Mouse (Mus musculus): ENCODE results near the gene Zfp51. TPM values are rescaled to one million over a fixed set of nuclear protein-coding genes. Genes with fewer than 3 reads are reported as not detected.
"Not testable (repeated sequence)": the region's sequence is repeated elsewhere in the genome, so short reads cannot be mapped to it uniquely, and the experiment has no call there.

Gene Zfp51
- polyA plus RNA-seq, 1 experiment from 2014 or later, result 14.4 TPM

DNA sequence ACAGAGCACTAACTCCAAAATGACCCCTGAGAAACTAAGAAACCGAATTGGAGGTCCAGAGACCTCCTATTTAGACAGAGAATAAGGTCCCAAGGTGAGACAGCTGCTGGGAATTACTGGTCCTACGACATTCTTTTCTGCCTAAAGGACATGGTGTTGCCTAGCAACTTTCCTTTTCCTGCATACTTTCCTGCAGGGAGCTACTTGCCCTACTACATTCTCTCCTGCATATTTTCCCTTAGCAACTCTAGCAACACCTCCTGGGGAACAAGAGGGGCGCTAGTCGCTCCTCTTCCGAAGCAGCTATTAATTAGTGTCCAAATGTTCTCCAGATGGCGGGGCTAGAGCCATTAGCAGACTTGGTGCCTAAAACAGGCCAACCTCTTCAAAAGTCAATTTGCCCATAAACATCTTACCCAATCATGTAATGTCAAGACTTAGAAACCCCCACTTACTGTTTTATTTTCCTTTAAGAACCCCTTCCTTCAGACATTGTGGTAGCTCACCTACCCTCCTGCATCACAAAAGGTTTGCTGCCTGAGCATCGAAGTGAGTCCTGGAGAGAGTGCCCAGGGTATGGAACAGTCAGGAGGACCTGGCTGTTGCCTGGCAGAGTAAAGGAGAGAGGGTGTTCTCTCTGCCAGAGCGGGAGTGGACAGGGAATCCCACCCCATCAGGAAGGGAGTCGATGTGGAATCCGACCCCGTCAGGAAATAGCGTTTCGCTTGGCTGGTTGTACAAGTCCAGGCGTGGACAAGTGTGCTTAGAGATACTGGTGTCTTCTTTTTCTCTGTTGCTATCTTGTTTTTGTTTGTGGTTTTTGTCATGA lies 23.4 kb downstream of the Zfp51 start:
- Histone ChIP-seq H3K9me3 (replicated peaks; ENCODE audit: control insufficient read depth, low read length) (no peaks in the 10 kb centered on the region), H3K9ac (ENCODE audit: low read length) (no peak overlapping the region), H3K36me3 (ENCODE audit: control insufficient read depth, insufficient read depth, low read length) (no peaks in the 10 kb centered on the region), H3K4me1 (ENCODE audit: control insufficient read depth, insufficient read depth, low read length) (no peaks in the 10 kb centered on the region), H3K4me2 (ENCODE audit: low read length) (no peak overlapping the region), H3K27me3 (replicated peaks; ENCODE audit: control insufficient read depth, insufficient read depth, low read length) (no peaks in the 10 kb centered on the region), H3K27ac (ENCODE audit: low read depth, low read length) (no peak overlapping the region), H3K4me3 (ENCODE audit: low read depth, low read length) (no peak overlapping the region)
- ATAC-seq (no peak), DNase-seq (ENCODE audit: low spot score) (peak; percentile 16)
- WGBS, result 43% methylated on average over 14 of the region's 14 CpGs

- not testable (repeated sequence) for H3K4me2 ChIP-seq (ENCODE audit: low read length); H3K9me3 ChIP-seq (replicated peaks; ENCODE audit: control insufficient read depth, low read length); ATAC-seq; H3K9ac ChIP-seq (ENCODE audit: low read length); H3K4me1 ChIP-seq (ENCODE audit: control insufficient read depth, insufficient read depth, low read length); H3K4me3 ChIP-seq (ENCODE audit: low read depth, low read length); H3K36me3 ChIP-seq (ENCODE audit: control insufficient read depth, insufficient read depth, low read length); H3K27ac ChIP-seq (ENCODE audit: low read depth, low read length); DNase-seq (ENCODE audit: low spot score); H3K27me3 ChIP-seq (replicated peaks; ENCODE audit: control insufficient read depth, insufficient read depth, low read length)
- WGBS, result 27% methylated on average over 10 of the region's 10 CpGs
Measured at GRCm38 (mm10) chr17:21474729-21475128, 24.6 kb downstream of the Zfp51 start.

GRCm38 (mm10) chr17:21475290-21475689 lies 25.1 kb downstream of the Zfp51 start:
- DNase-seq (ENCODE audit: low spot score); H3K4me2 ChIP-seq (ENCODE audit: low read length); H3K4me1 ChIP-seq (ENCODE audit: control insufficient read depth, insufficient read depth, low read length); H3K4me3 ChIP-seq (ENCODE audit: low read depth, low read length); H3K27ac ChIP-seq (ENCODE audit: low read depth, low read length); H3K9me3 ChIP-seq (replicated peaks; ENCODE audit: control insufficient read depth, low read length); H3K9ac ChIP-seq (ENCODE audit: low read length); H3K36me3 ChIP-seq (ENCODE audit: control insufficient read depth, insufficient read depth, low read length); H3K27me3 ChIP-seq (replicated peaks; ENCODE audit: control insufficient read depth, insufficient read depth, low read length); ATAC-seq: not testable (repeated sequence)
- WGBS, result 100% methylated on average over 1 of the region's 1 CpGs

DNA sequence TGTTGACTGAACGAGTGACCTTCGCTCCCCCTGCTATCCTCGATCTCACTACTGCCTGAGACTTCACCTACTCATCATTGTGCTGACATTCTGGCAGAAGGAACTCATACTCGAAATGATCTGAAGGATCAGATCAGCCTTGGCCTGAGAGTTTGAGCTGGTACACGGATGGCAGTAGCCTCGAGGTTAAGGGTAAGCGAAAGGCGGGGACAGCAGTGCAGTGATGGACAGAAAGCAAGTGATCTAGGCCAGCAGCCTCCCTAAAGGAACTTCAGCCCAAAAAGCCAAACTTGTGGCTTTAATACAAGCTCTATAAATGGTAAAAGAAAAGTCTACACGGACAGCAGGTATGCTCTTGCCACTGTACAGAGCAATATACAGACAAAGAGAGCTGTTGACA lies 26.2 kb downstream of the Zfp51 start:
- not testable (repeated sequence) for DNase-seq (ENCODE audit: low spot score); H3K4me2 ChIP-seq (ENCODE audit: low read length); H3K9me3 ChIP-seq (replicated peaks; ENCODE audit: control insufficient read depth, low read length); H3K27ac ChIP-seq (ENCODE audit: low read depth, low read length); H3K4me3 ChIP-seq (ENCODE audit: low read depth, low read length); H3K9ac ChIP-seq (ENCODE audit: low read length); H3K27me3 ChIP-seq (replicated peaks; ENCODE audit: control insufficient read depth, insufficient read depth, low read length); ATAC-seq; H3K4me1 ChIP-seq (ENCODE audit: control insufficient read depth, insufficient read depth, low read length); H3K36me3 ChIP-seq (ENCODE audit: control insufficient read depth, insufficient read depth, low read length)
- 91% methylated on average over 4 of the region's 9 CpGs for WGBS

- H3K4me2 ChIP-seq (ENCODE audit: low read length); H3K9ac ChIP-seq (ENCODE audit: low read length); H3K36me3 ChIP-seq (ENCODE audit: control insufficient read depth, insufficient read depth, low read length); H3K9me3 ChIP-seq (replicated peaks; ENCODE audit: control insufficient read depth, low read length); H3K27ac ChIP-seq (ENCODE audit: low read depth, low read length); ATAC-seq; DNase-seq (ENCODE audit: low spot score); H3K4me1 ChIP-seq (ENCODE audit: control insufficient read depth, insufficient read depth, low read length); H3K27me3 ChIP-seq (replicated peaks; ENCODE audit: control insufficient read depth, insufficient read depth, low read length); H3K4me3 ChIP-seq (ENCODE audit: low read depth, low read length): not testable (repeated sequence)
- 92% methylated on average over 8 of the region's 10 CpGs for WGBS
Measured at GRCm38 (mm10) chr17:21478103-21478777, 28.1 kb downstream of the Zfp51 start.

DNA sequence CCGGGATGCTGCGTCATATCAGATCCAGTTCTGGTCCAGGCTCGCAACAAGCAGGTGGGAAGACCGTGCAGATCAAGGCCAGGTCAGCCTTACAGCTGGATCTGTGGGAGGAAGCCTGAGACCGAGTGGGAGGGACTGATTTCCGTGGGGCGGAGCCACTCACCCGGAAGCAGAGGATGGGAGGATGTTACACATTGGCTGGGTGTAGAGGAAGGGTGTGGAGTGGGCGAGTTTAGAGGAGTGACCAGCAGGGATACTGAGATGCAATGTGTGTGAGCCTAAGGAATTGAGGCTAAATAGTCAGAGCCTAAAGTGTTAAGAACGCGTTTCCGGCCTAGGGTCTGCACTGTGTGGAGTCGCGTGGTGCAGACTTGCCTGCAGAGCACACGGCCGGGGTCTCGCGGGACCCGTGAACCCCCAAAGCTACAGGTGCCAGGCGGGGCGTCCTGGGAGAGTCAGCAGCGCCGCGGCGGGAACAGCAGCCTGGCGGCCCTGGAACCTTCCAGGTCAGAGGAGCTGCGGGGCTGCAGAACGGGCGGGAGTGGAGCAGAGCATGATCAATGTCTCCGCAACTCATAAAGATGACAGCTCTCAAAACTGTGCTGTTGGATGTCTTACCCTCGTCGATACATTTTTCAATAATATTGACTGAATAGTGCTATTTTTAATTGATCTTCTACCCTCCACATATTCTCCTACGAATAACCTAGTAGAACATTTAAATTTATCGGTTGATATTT lies 38.8 kb downstream of the Zfp51 start, which contains the start of gene Zfp53:
Zfp53 (plus strand) TSS at position 239 of the 740 bp plus-strand sequence.
- H3K4me3 ChIP-seq (ENCODE audit: low read depth, low read length), result peak within 1 kb of the TSS; percentile 79
- H3K9ac ChIP-seq (ENCODE audit: low read length), result peak within 1 kb of the TSS; percentile 77
- peak within 1 kb of the TSS; percentile 56 for H3K4me2 ChIP-seq (ENCODE audit: low read length)
- H3K9me3 ChIP-seq (replicated peaks; ENCODE audit: control insufficient read depth, low read length), result no peaks in the 10 kb centered on the region
- under 1% methylated on average over 34 of the region's 34 CpGs for WGBS
- peak; percentile 86 for DNase-seq (ENCODE audit: low spot score)
- ATAC-seq, result peak; percentile 99
- no peaks in the 10 kb centered on the region for H3K27me3 ChIP-seq (replicated peaks; ENCODE audit: control insufficient read depth, insufficient read depth, low read length)
- H3K36me3 ChIP-seq (ENCODE audit: control insufficient read depth, insufficient read depth, low read length), result no peaks in the 10 kb centered on the region
- peaks cover 6% of the 10 kb centered on the region; the same call in 1 of the 2 replicates for H3K4me1 ChIP-seq (ENCODE audit: control insufficient read depth, insufficient read depth, low read length)
- H3K27ac ChIP-seq (ENCODE audit: low read depth, low read length), result peak within 1 kb of the TSS; percentile 69

GRCm38 (mm10) chr17:21489500-21490001 lies 39.4 kb downstream of the Zfp51 start:
- Histone ChIP-seq H3K27ac (ENCODE audit: low read depth, low read length) (no peak overlapping the region), H3K4me3 (ENCODE audit: low read depth, low read length) (peak overlapping the region; percentile 79)
- WGBS, result 23% methylated on average over 8 of the region's 8 CpGs

DNA sequence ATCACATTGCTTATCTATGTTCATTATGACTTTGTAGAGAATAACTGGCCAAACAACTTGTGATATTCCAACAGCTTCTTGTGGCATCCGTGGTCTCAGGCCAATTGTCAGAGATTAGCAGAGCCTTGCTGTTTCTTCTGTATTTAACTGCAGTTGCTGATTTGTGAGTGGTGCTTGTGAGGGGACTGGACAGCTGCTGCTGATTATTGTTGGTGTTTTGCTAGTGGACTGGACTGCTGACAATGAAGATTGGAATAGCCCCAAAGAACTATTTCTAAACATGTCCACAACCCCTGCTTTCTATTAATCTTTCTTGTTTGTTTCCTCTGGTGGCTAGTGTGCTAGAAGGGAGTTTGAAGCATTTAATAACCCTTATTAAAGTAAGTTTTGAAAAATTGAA lies 51.2 kb downstream of the Zfp51 start:
- Histone ChIP-seq H3K9ac (ENCODE audit: low read length) (no peak overlapping the region), H3K36me3 (ENCODE audit: control insufficient read depth, insufficient read depth, low read length) (0 out of 2 replicates have a peak, but pooled peaks cover 2% of the 10 kb centered on the region), H3K4me3 (ENCODE audit: low read depth, low read length) (no peak overlapping the region), H3K27ac (ENCODE audit: low read depth, low read length) (no peak overlapping the region), H3K27me3 (replicated peaks; ENCODE audit: control insufficient read depth, insufficient read depth, low read length) (no peaks in the 10 kb centered on the region), H3K9me3 (replicated peaks; ENCODE audit: control insufficient read depth, low read length) (no peaks in the 10 kb centered on the region), H3K4me1 (ENCODE audit: control insufficient read depth, insufficient read depth, low read length) (no peaks in the 10 kb centered on the region), H3K4me2 (ENCODE audit: low read length) (no peak overlapping the region)
- ATAC-seq (no peak), DNase-seq (ENCODE audit: low spot score) (no peak)
- 82% methylated on average over 1 of the region's 1 CpGs for WGBS

More at GRCm38 (mm10) chr17:21489500-21490001, 39.4 kb downstream of the Zfp51 start:
- DNase-seq (ENCODE audit: low spot score), result peak; percentile 1
- H3K36me3 ChIP-seq (ENCODE audit: control insufficient read depth, insufficient read depth, low read length), result no peaks in the 10 kb centered on the region
- no peaks in the 10 kb centered on the region for H3K9me3 ChIP-seq (replicated peaks; ENCODE audit: control insufficient read depth, low read length)
- peak overlapping the region; percentile 77 for H3K9ac ChIP-seq (ENCODE audit: low read length)
- peak; percentile 35; the same call in 1 of the 2 replicates for ATAC-seq
- H3K4me2 ChIP-seq (ENCODE audit: low read length), result peak overlapping the region; percentile 56
- H3K4me1 ChIP-seq (ENCODE audit: control insufficient read depth, insufficient read depth, low read length), result peaks cover 6% of the 10 kb centered on the region; the same call in 1 of the 2 replicates
- no peaks in the 10 kb centered on the region for H3K27me3 ChIP-seq (replicated peaks; ENCODE audit: control insufficient read depth, insufficient read depth, low read length)

Measured in forebrain, embryonic 14.5 days (tissue).